Mouse (Mus musculus) embryonic facial prominence, embryonic 14.5 days (tissue): Measurements from ENCODE around the gene Pcp4l1. TPM values are rescaled to one million over a fixed set of nuclear protein-coding genes. Genes with fewer than 3 reads are reported as not detected.
"Not testable (repeated sequence)": the region's sequence is repeated elsewhere in the genome, so short reads cannot be mapped to it uniquely, and the experiment has no call there.

ENCODE experiments used
- ATAC-seq: fragments of 200-750 bp; cut with Nextera tagmentation; 2 replicates; pipeline ENCODE4 v1.8.0; 2017; ENCODE audit warnings: low read depth, moderate number of reproducible peaks, moderate TSS enrichment
- DNase-seq: peaks from one replicate; pipeline ENCODE4 v3.0.0-alpha.2; 2015; ENCODE audit warnings: low spot score
- H3K27ac ChIP-seq: fragments of 300-500 bp; sonication (generic); replicated peaks from 2 replicates; pipeline ENCODE4 v1.5.1; 2014; ENCODE audit warnings: low read depth, mild to moderate bottlenecking, low read length, moderate library complexity
- H3K27me3 ChIP-seq: fragments of 300-500 bp; sonication (generic); replicated peaks from 2 replicates; pipeline ENCODE4 v1.6.1; 2014; ENCODE audit warnings: low read length; ENCODE audit not compliant: control insufficient read depth, insufficient read depth
- H3K36me3 ChIP-seq: fragments of 300-500 bp; sonication (generic); 2 replicates; pipeline ENCODE4 v1.6.1; 2014; ENCODE audit warnings: low read length, mixed read lengths; ENCODE audit not compliant: control insufficient read depth, insufficient read depth
- H3K4me1 ChIP-seq: fragments of 300-500 bp; sonication (generic); 2 replicates; pipeline ENCODE4 v1.6.1; 2014; ENCODE audit warnings: antibody characterized with exemption, low read length; ENCODE audit not compliant: control insufficient read depth, insufficient read depth
- H3K4me2 ChIP-seq: fragments of 300-500 bp; sonication (generic); 2 replicates; pipeline ENCODE4 v1.6.1; 2014; ENCODE audit warnings: low read depth, mild to moderate bottlenecking, low read length, moderate library complexity, mixed read lengths
- H3K4me3 ChIP-seq: fragments of 300-500 bp; sonication (generic); 2 replicates; pipeline ENCODE4 v1.5.1; 2014; ENCODE audit warnings: low read depth, mild to moderate bottlenecking, low read length
- H3K9ac ChIP-seq: fragments of 300-500 bp; sonication (generic); 2 replicates; pipeline ENCODE4 v1.6.1; 2014; ENCODE audit warnings: low read depth, mild to moderate bottlenecking, low read length, moderate library complexity, mixed read lengths
- H3K9me3 ChIP-seq: fragments of 300-500 bp; sonication (generic); 2 replicates; pipeline ENCODE4 v1.6.1; 2016; ENCODE audit warnings: low read length; ENCODE audit not compliant: control insufficient read depth
- WGBS: fragments of 180-500 bp; shearing (Covaris S2); extraction: QIAGEN DNeasy Blood & Tissue Kit; methylation state at CpG from one replicate; pipeline ENCODE4 v1.1.7; 2014; 5-methylcytosine and 5-hydroxymethylcytosine counted together
- polyA plus RNA-seq: library from polyadenylated mRNA; unstranded; fragments of >200 nt; fragmentation: Nextera tagmentation; extraction: Ambion mirVana; gene quantifications from 2 replicates; pipeline ENCODE4 v1.2.1, GENCODE M21; 2014

The Pcp4l1 gene
- polyA plus RNA-seq: 11.3 and 14.7 TPM in 2 replicates

- H3K4me2 ChIP-seq: peak within 1 kb of the TSS; percentile 94
- DNase-seq (peak; percentile 74), ATAC-seq (peak; percentile 82)
- WGBS: under 1% methylated on average over 12 of the region's 33 CpGs
- H3K4me1 ChIP-seq: peaks cover 30% of the 10 kb centered on the region; the same call in 1 of the 2 replicates
- peak within 1 kb of the TSS; percentile 65 for H3K9ac ChIP-seq
- no peaks in the 10 kb centered on the region for H3K36me3 ChIP-seq
- H3K9me3 ChIP-seq: no peaks in the 10 kb centered on the region
- peak within 1 kb of the TSS; percentile 56 for H3K4me3 ChIP-seq
- H3K27ac ChIP-seq: no peak within 1 kb of the TSS
- peaks cover 61% of the 10 kb centered on the region for H3K27me3 ChIP-seq
These were observed at the start of gene Pcp4l1 for GRCm38 (mm10) chr1:171195887-171196397. Gene Pcp4l1, minus strand, starts transcription at chr1:171196268.

GRCm38 (mm10) chr1:171245353-171245752 is 49.3 kb upstream of the Pcp4l1 start:
- H3K27me3 ChIP-seq: no peaks in the 10 kb centered on the region
- no peak overlapping the region; the same call in 1 of the 2 replicates for H3K4me3 ChIP-seq
- 60% methylated on average over 8 of the region's 8 CpGs for WGBS
- no peak for DNase-seq
- no peak overlapping the region; the same call in 1 of the 2 replicates for H3K9ac ChIP-seq
- peaks cover 51% of the 10 kb centered on the region for H3K36me3 ChIP-seq
- no peaks in the 10 kb centered on the region for H3K9me3 ChIP-seq
- H3K4me1 ChIP-seq: peaks cover 27% of the 10 kb centered on the region
- no peak for ATAC-seq
- H3K27ac ChIP-seq: no peak overlapping the region; the same call in 1 of the 2 replicates
- no peak overlapping the region for H3K4me2 ChIP-seq

- not testable (repeated sequence) for H3K27me3 ChIP-seq, ATAC-seq, H3K9me3 ChIP-seq, H3K4me2 ChIP-seq, H3K9ac ChIP-seq, H3K4me3 ChIP-seq, H3K27ac ChIP-seq, DNase-seq, H3K4me1 ChIP-seq
- 88% methylated on average over 12 of the region's 12 CpGs for WGBS
- peaks cover 85% of the 10 kb centered on the region for H3K36me3 ChIP-seq
These were observed 45.9 kb upstream of the Pcp4l1 start for GRCm38 (mm10) chr1:171241952-171242351.

- DNase-seq: no peak
These were observed 44.8 kb upstream of the Pcp4l1 start for GRCm38 (mm10) chr1:171240911-171241310.

GRCm38 (mm10) chr1:171239992-171240744 is 44.1 kb upstream of the Pcp4l1 start:
- 72% methylated on average over 15 of the region's 15 CpGs for WGBS
- DNase-seq: no peak
- peaks cover 97% of the 10 kb centered on the region for H3K36me3 ChIP-seq

More at GRCm38 (mm10) chr1:171240911-171241310, 44.8 kb upstream of the Pcp4l1 start:
- peaks cover 95% of the 10 kb centered on the region for H3K36me3 ChIP-seq
- WGBS: 89% methylated on average over 10 of the region's 10 CpGs
- no peaks in the 10 kb centered on the region for H3K9me3 ChIP-seq
- no peak for ATAC-seq
- no peak overlapping the region for H3K4me2 ChIP-seq
- H3K4me3 ChIP-seq: no peak overlapping the region
- H3K27ac ChIP-seq: no peak overlapping the region
- H3K4me1 ChIP-seq: peaks cover 3% of the 10 kb centered on the region
- no peak overlapping the region for H3K9ac ChIP-seq
- H3K27me3 ChIP-seq: no peaks in the 10 kb centered on the region

GRCm38 (mm10) chr1:171238463-171238862 is 42.4 kb upstream of the Pcp4l1 start:
- H3K27ac ChIP-seq: no peak overlapping the region
- no peaks in the 10 kb centered on the region for H3K4me1 ChIP-seq
- H3K27me3 ChIP-seq: no peaks in the 10 kb centered on the region
- no peak overlapping the region for H3K4me2 ChIP-seq
- no peak overlapping the region for H3K9ac ChIP-seq
- no peak for DNase-seq
- ATAC-seq: peak; percentile 60
- no peaks in the 10 kb centered on the region for H3K9me3 ChIP-seq
- H3K36me3 ChIP-seq: peaks cover 100% of the 10 kb centered on the region
- 79% methylated on average over 14 of the region's 14 CpGs for WGBS
- H3K4me3 ChIP-seq: no peak overlapping the region

More at GRCm38 (mm10) chr1:171239992-171240744, 44.1 kb upstream of the Pcp4l1 start:
- H3K4me1 ChIP-seq: no peaks in the 10 kb centered on the region
- H3K27ac ChIP-seq: no peak overlapping the region
- ATAC-seq: no peak
- no peak overlapping the region for H3K4me3 ChIP-seq
- H3K4me2 ChIP-seq: no peak overlapping the region
- no peaks in the 10 kb centered on the region for H3K9me3 ChIP-seq
- no peaks in the 10 kb centered on the region for H3K27me3 ChIP-seq
- no peak overlapping the region for H3K9ac ChIP-seq

- Histone ChIP-seq H3K27me3 (no peaks in the 10 kb centered on the region), H3K27ac (no peak overlapping the region), H3K4me2 (no peak overlapping the region), H3K4me1 (no peaks in the 10 kb centered on the region), H3K36me3 (peaks cover 93% of the 10 kb centered on the region), H3K9me3 (no peaks in the 10 kb centered on the region), H3K9ac (no peak overlapping the region), H3K4me3 (no peak overlapping the region)
- WGBS: 88% methylated on average over 6 of the region's 6 CpGs
- ATAC-seq: no peak
- no peak for DNase-seq
These were observed 41.4 kb upstream of the Pcp4l1 start for GRCm38 (mm10) chr1:171237438-171237837.

- Histone ChIP-seq H3K27ac (no peak overlapping the region), H3K9me3 (no peaks in the 10 kb centered on the region), H3K4me3 (no peak overlapping the region), H3K36me3 (peaks cover 77% of the 10 kb centered on the region), H3K9ac (no peak overlapping the region), H3K27me3 (no peaks in the 10 kb centered on the region), H3K4me2 (no peak overlapping the region), H3K4me1 (no peaks in the 10 kb centered on the region)
- no peak for ATAC-seq
- no peak for DNase-seq
- WGBS: 81% methylated on average over 4 of the region's 4 CpGs
These were observed 39.7 kb upstream of the Pcp4l1 start for GRCm38 (mm10) chr1:171235791-171236190.
